Mouse (Mus musculus): Measurements from ENCODE around the gene Ssr2. TPM values are rescaled to one million over a fixed set of nuclear protein-coding genes. Genes with fewer than 3 reads are reported as not detected.
A peak's percentile ranks its signal among the peaks of the same experiment; 100 is the strongest.

The Ssr2 gene
- total RNA-seq, 1 experiment = 827 TPM

DNA sequence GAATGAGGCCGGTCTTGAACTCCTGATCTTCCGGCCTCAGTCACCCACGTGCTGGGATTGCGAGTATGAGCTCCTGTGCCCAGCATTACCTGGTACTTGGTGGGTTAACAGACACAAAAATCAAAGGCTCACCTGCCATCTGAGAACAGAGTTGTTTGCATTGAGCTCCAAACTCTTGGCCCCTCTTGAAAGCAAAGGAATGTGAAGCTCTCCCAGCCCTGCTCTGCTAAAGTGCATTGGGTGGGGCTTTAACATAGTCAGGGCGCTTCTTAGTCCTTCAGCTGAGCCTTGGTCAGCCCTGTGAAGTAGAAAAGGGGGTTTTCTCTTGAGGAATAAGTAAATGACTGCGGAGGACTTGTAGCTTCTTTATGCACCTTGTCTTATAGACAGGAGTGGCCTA is 10.1 kb downstream of the Ssr2 start:
- peak overlapping the region; percentile 8 to 26; a peak in 2 of 4 replicates for H3K4me3 ChIP-seq (ENCODE audit: insufficient read depth in 1 of 2, low read depth in 1 of 2, low read length in 2 of 2, poor library complexity in 1 of 2, severe bottlenecking in 1 of 2)
- no peaks in the 10 kb centered on the region for H3K9me3 ChIP-seq (ENCODE audit: control insufficient read depth, insufficient read depth, low read depth, low read length)
- no peak for DNase-seq (ENCODE audit: low read depth, low spot score)
- in situ Hi-C loops (cut with MboI; ENCODE audit: low sequenced_read_pairs in 2 of 2, unreplicated experiment in 2 of 2) = no loop called here
- H3K36me3 ChIP-seq (ENCODE audit: control insufficient read depth, insufficient read depth, low read length, poor library complexity, severe bottlenecking) = peaks cover 49% of the 10 kb centered on the region
- TF ChIP-seq ZNF384 (IDR thresholded peaks at IDR 0.05; ENCODE audit: low read depth, low read length) (no peak), ZC3H11A (IDR thresholded peaks at IDR 0.05; ENCODE audit: borderline replicate concordance, low read depth, low read length) (no peak), CHD2 (IDR thresholded peaks at IDR 0.05; ENCODE audit: low read depth, low read length) (no peak), HCFC1 (IDR thresholded peaks at IDR 0.05; ENCODE audit: borderline replicate concordance, insufficient read depth, low read length) (no peak), MAFK (IDR thresholded peaks at IDR 0.05; ENCODE audit: insufficient read depth, low read depth, low read length) (no peak)
- peaks cover 12 to 15% of the 10 kb centered on the region in 2 experiments; a peak in 3 of 4 replicates for H3K4me1 ChIP-seq (ENCODE audit: control insufficient read depth in 2 of 2, insufficient read depth in 2 of 2, low read length in 2 of 2, poor library complexity in 1 of 2)
- H3K27ac ChIP-seq (ENCODE audit: insufficient read depth, low read depth, low read length, poor library complexity, severe bottlenecking) = peak overlapping the region; percentile 54
- peak overlapping the region; percentile 59; the same call in 1 of the 2 replicates for H3K9ac ChIP-seq (ENCODE audit: insufficient read depth, low read depth, low read length, poor library complexity, severe bottlenecking)

DNA sequence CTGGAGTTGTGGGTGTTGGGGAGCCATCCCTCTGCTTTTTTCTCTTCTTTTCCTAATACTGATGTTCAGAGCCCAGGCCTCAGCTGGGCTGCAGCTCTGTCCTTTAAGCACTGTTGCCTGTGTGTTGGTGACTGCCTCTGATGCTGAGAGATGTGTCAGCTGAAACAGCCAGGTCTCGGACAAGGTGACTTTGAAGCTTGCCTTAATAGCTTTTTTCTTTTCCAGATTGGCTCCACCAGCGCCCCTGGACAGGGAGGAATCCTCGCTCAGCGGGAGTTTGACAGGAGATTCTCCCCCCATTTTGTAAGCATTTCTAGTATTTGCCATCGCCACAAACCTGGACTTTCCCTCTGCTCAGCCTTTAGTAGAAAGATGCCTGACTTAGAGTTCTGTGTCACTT is 11.0 kb downstream of the Ssr2 start:
- no peak for TF ChIP-seq HCFC1 (IDR thresholded peaks at IDR 0.05; ENCODE audit: borderline replicate concordance, insufficient read depth, low read length)
- TF ChIP-seq CHD2 (IDR thresholded peaks at IDR 0.05; ENCODE audit: low read depth, low read length) = no peak
- no peak for TF ChIP-seq MAFK (IDR thresholded peaks at IDR 0.05; ENCODE audit: insufficient read depth, low read depth, low read length)
- TF ChIP-seq ZC3H11A (IDR thresholded peaks at IDR 0.05; ENCODE audit: borderline replicate concordance, low read depth, low read length) = no peak
- no peak for TF ChIP-seq ZNF384 (IDR thresholded peaks at IDR 0.05; ENCODE audit: low read depth, low read length)
- no peak for DNase-seq (ENCODE audit: low read depth, low spot score)
- in situ Hi-C loops (cut with MboI; ENCODE audit: low sequenced_read_pairs in 2 of 2, unreplicated experiment in 2 of 2) = no loop called here
- Histone ChIP-seq H3K9ac (ENCODE audit: insufficient read depth, low read depth, low read length, poor library complexity, severe bottlenecking) (peak overlapping the region; percentile 13; the same call in 1 of the 2 replicates), H3K36me3 (ENCODE audit: control insufficient read depth, insufficient read depth, low read length, poor library complexity, severe bottlenecking) (peaks cover 44% of the 10 kb centered on the region), H3K4me1 (ENCODE audit: control insufficient read depth in 2 of 2, insufficient read depth in 2 of 2, low read length in 2 of 2, poor library complexity in 1 of 2) (peaks cover 15 to 24% of the 10 kb centered on the region in 2 experiments; a peak in 3 of 4 replicates), H3K9me3 (ENCODE audit: control insufficient read depth, insufficient read depth, low read depth, low read length) (no peaks in the 10 kb centered on the region), H3K27ac (ENCODE audit: insufficient read depth, low read depth, low read length, poor library complexity, severe bottlenecking) (peak overlapping the region; percentile 58; the same call in 1 of the 2 replicates), H3K4me3 (ENCODE audit: insufficient read depth in 1 of 2, low read depth in 1 of 2, low read length in 2 of 2, poor library complexity in 1 of 2, severe bottlenecking in 1 of 2) (no peak overlapping the region)

DNA sequence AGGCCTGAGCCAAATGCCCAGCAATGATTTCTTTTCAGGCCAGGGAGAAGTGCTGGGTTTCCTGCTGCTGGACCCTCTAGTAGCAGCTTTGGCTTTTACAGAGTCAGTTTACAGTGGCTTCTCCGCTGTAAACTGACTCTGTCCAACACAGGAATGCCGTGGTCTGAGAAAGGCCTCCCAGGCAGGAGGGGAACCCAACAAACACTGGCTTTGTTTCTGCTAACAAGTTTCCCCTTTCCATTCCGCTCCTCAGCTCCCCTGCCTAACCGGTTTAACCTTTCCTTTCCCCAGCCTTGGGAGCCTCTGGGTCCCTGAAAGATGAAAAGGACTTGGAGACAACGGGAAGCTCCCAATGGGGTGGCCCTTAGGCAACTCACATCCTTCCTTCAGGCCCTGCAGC is 14.6 kb downstream of the Ssr2 start:
- Histone ChIP-seq H3K4me1 (ENCODE audit: control insufficient read depth in 2 of 2, insufficient read depth in 2 of 2, low read length in 2 of 2, poor library complexity in 1 of 2) (peaks cover 22 to 39% of the 10 kb centered on the region in 2 experiments; a peak in 3 of 4 replicates), H3K4me3 (ENCODE audit: insufficient read depth in 1 of 2, low read depth in 1 of 2, low read length in 2 of 2, poor library complexity in 1 of 2, severe bottlenecking in 1 of 2) (no peak overlapping the region), H3K36me3 (ENCODE audit: control insufficient read depth, insufficient read depth, low read length, poor library complexity, severe bottlenecking) (peaks cover 28% of the 10 kb centered on the region), H3K9me3 (ENCODE audit: control insufficient read depth, insufficient read depth, low read depth, low read length) (no peaks in the 10 kb centered on the region), H3K27ac (ENCODE audit: insufficient read depth, low read depth, low read length, poor library complexity, severe bottlenecking) (peak overlapping the region; percentile 75), H3K9ac (ENCODE audit: insufficient read depth, low read depth, low read length, poor library complexity, severe bottlenecking) (peak overlapping the region; percentile 14; the same call in 1 of the 2 replicates)
- in situ Hi-C loops (cut with MboI; ENCODE audit: low sequenced_read_pairs in 2 of 2, unreplicated experiment in 2 of 2) = no loop called here
- no peak for DNase-seq (ENCODE audit: low read depth, low spot score)
- TF ChIP-seq ZNF384 (IDR thresholded peaks at IDR 0.05; ENCODE audit: low read depth, low read length) (no peak), HCFC1 (IDR thresholded peaks at IDR 0.05; ENCODE audit: borderline replicate concordance, insufficient read depth, low read length) (no peak), CHD2 (IDR thresholded peaks at IDR 0.05; ENCODE audit: low read depth, low read length) (no peak), MAFK (IDR thresholded peaks at IDR 0.05; ENCODE audit: insufficient read depth, low read depth, low read length) (no peak), ZC3H11A (IDR thresholded peaks at IDR 0.05; ENCODE audit: borderline replicate concordance, low read depth, low read length) (no peak)

DNA sequence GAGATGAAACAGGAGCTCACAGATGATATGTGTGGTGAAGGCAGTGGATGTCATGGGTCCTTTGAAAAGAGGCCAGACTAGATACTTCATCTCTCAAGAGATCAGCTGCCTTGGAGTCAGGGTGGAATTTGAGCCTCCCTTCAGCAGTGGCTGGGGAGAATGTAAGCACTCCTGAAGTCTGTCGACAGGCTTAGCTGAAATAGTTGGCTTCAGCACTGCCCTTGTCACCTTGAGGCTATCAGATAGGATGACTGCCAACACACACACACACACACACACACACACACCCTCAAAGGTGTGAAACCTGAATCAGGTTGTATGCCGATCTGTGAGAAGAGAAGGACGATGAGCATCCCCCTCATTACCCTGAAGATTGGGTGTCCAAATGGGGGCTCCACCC is 15.4 kb downstream of the Ssr2 start:
- TF ChIP-seq ZNF384 (IDR thresholded peaks at IDR 0.05; ENCODE audit: low read depth, low read length) = no peak
- TF ChIP-seq CHD2 (IDR thresholded peaks at IDR 0.05; ENCODE audit: low read depth, low read length) = no peak
- no peak for TF ChIP-seq MAFK (IDR thresholded peaks at IDR 0.05; ENCODE audit: insufficient read depth, low read depth, low read length)
- no peak for TF ChIP-seq HCFC1 (IDR thresholded peaks at IDR 0.05; ENCODE audit: borderline replicate concordance, insufficient read depth, low read length)
- TF ChIP-seq ZC3H11A (IDR thresholded peaks at IDR 0.05; ENCODE audit: borderline replicate concordance, low read depth, low read length) = no peak
- Histone ChIP-seq H3K27ac (ENCODE audit: insufficient read depth, low read depth, low read length, poor library complexity, severe bottlenecking) (no peak overlapping the region), H3K9me3 (ENCODE audit: control insufficient read depth, insufficient read depth, low read depth, low read length) (no peaks in the 10 kb centered on the region), H3K4me3 (ENCODE audit: insufficient read depth in 1 of 2, low read depth in 1 of 2, low read length in 2 of 2, poor library complexity in 1 of 2, severe bottlenecking in 1 of 2) (no peak overlapping the region), H3K36me3 (ENCODE audit: control insufficient read depth, insufficient read depth, low read length, poor library complexity, severe bottlenecking) (peaks cover 23% of the 10 kb centered on the region), H3K9ac (ENCODE audit: insufficient read depth, low read depth, low read length, poor library complexity, severe bottlenecking) (no peak overlapping the region), H3K4me1 (ENCODE audit: control insufficient read depth in 2 of 2, insufficient read depth in 2 of 2, low read length in 2 of 2, poor library complexity in 1 of 2) (peaks cover 15 to 39% of the 10 kb centered on the region in 2 experiments; a peak in 3 of 4 replicates)
- in situ Hi-C loops (cut with MboI; ENCODE audit: low sequenced_read_pairs in 2 of 2, unreplicated experiment in 2 of 2) = no loop called here
- no peak for DNase-seq (ENCODE audit: low read depth, low spot score)

Measured in ES-E14 (cell line).